Mouse (Mus musculus): Measurements from ENCODE around the gene Slc6a20a. TPM values are rescaled to one million over a fixed set of nuclear protein-coding genes. Genes with fewer than 3 reads are reported as not detected.

Gene Slc6a20a
- total RNA-seq, 1 experiment: 0.22 TPM

GRCm38 (mm10) chr9:123620311-123621098 lies 58.2 kb downstream of the Slc6a20a start:
- Histone ChIP-seq H3K27ac (ENCODE audit: insufficient read depth, low read depth, low read length, poor library complexity, severe bottlenecking) (no peak overlapping the region), H3K9me3 (ENCODE audit: control insufficient read depth, insufficient read depth, low read depth, low read length) (no peaks in the 10 kb centered on the region), H3K4me1 (ENCODE audit: control insufficient read depth in 2 of 2, insufficient read depth in 2 of 2, low read length in 2 of 2, poor library complexity in 1 of 2) (no peaks in the 10 kb centered on the region), H3K36me3 (ENCODE audit: control insufficient read depth, insufficient read depth, low read length, poor library complexity, severe bottlenecking) (no peaks in the 10 kb centered on the region), H3K4me3 (ENCODE audit: insufficient read depth in 1 of 2, low read depth in 1 of 2, low read length in 2 of 2, poor library complexity in 1 of 2, severe bottlenecking in 1 of 2) (no peak overlapping the region), H3K9ac (ENCODE audit: insufficient read depth, low read depth, low read length, poor library complexity, severe bottlenecking) (no peak overlapping the region)
- in situ Hi-C loops (cut with MboI; ENCODE audit: low sequenced_read_pairs in 2 of 2, unreplicated experiment in 2 of 2): no loop called here
- DNase-seq (ENCODE audit: low read depth, low spot score): no peak
- no peak for TF ChIP-seq MAFK (IDR thresholded peaks at IDR 0.05; ENCODE audit: insufficient read depth, low read depth, low read length)
- no peak for TF ChIP-seq ZNF384 (IDR thresholded peaks at IDR 0.05; ENCODE audit: low read depth, low read length)
- TF ChIP-seq CHD2 (IDR thresholded peaks at IDR 0.05; ENCODE audit: low read depth, low read length): no peak
- TF ChIP-seq ZC3H11A (IDR thresholded peaks at IDR 0.05; ENCODE audit: borderline replicate concordance, low read depth, low read length): no peak
- TF ChIP-seq HCFC1 (IDR thresholded peaks at IDR 0.05; ENCODE audit: borderline replicate concordance, insufficient read depth, low read length): no peak

- in situ Hi-C loops (cut with MboI; ENCODE audit: low sequenced_read_pairs in 2 of 2, unreplicated experiment in 2 of 2): no loop called here
- no peak overlapping the region for H3K27ac ChIP-seq (ENCODE audit: insufficient read depth, low read depth, low read length, poor library complexity, severe bottlenecking)
- DNase-seq (ENCODE audit: low read depth, low spot score): no peak
- H3K9ac ChIP-seq (ENCODE audit: insufficient read depth, low read depth, low read length, poor library complexity, severe bottlenecking): no peak overlapping the region
- H3K36me3 ChIP-seq (ENCODE audit: control insufficient read depth, insufficient read depth, low read length, poor library complexity, severe bottlenecking): no peaks in the 10 kb centered on the region
- no peaks in the 10 kb centered on the region for H3K9me3 ChIP-seq (ENCODE audit: control insufficient read depth, insufficient read depth, low read depth, low read length)
- no peaks in the 10 kb centered on the region for H3K4me1 ChIP-seq (ENCODE audit: control insufficient read depth in 2 of 2, insufficient read depth in 2 of 2, low read length in 2 of 2, poor library complexity in 1 of 2)
- no peak overlapping the region for H3K4me3 ChIP-seq (ENCODE audit: insufficient read depth in 1 of 2, low read depth in 1 of 2, low read length in 2 of 2, poor library complexity in 1 of 2, severe bottlenecking in 1 of 2)
- no peak for TF ChIP-seq ZNF384 (IDR thresholded peaks at IDR 0.05; ENCODE audit: low read depth, low read length)
- TF ChIP-seq HCFC1 (IDR thresholded peaks at IDR 0.05; ENCODE audit: borderline replicate concordance, insufficient read depth, low read length): no peak
- no peak for TF ChIP-seq CHD2 (IDR thresholded peaks at IDR 0.05; ENCODE audit: low read depth, low read length)
- no peak for TF ChIP-seq MAFK (IDR thresholded peaks at IDR 0.05; ENCODE audit: insufficient read depth, low read depth, low read length)
- TF ChIP-seq ZC3H11A (IDR thresholded peaks at IDR 0.05; ENCODE audit: borderline replicate concordance, low read depth, low read length): no peak
These were observed 77.2 kb downstream of the Slc6a20a start for GRCm38 (mm10) chr9:123601529-123601928.

- no peaks in the 10 kb centered on the region for H3K36me3 ChIP-seq (ENCODE audit: control insufficient read depth, insufficient read depth, low read length, poor library complexity, severe bottlenecking)
- no peaks in the 10 kb centered on the region for H3K9me3 ChIP-seq (ENCODE audit: control insufficient read depth, insufficient read depth, low read depth, low read length)
- no peak overlapping the region for H3K4me3 ChIP-seq (ENCODE audit: insufficient read depth in 1 of 2, low read depth in 1 of 2, low read length in 2 of 2, poor library complexity in 1 of 2, severe bottlenecking in 1 of 2)
- H3K9ac ChIP-seq (ENCODE audit: insufficient read depth, low read depth, low read length, poor library complexity, severe bottlenecking): no peak overlapping the region
- no peaks in the 10 kb centered on the region for H3K4me1 ChIP-seq (ENCODE audit: control insufficient read depth in 2 of 2, insufficient read depth in 2 of 2, low read length in 2 of 2, poor library complexity in 1 of 2)
- no peak for DNase-seq (ENCODE audit: low read depth, low spot score)
- in situ Hi-C loops (cut with MboI; ENCODE audit: low sequenced_read_pairs in 2 of 2, unreplicated experiment in 2 of 2): no loop called here
- H3K27ac ChIP-seq (ENCODE audit: insufficient read depth, low read depth, low read length, poor library complexity, severe bottlenecking): no peak overlapping the region
- no peak for TF ChIP-seq MAFK (IDR thresholded peaks at IDR 0.05; ENCODE audit: insufficient read depth, low read depth, low read length)
These were observed 81.3 kb downstream of the Slc6a20a start for GRCm38 (mm10) chr9:123597376-123597775.

- no peak for DNase-seq (ENCODE audit: low read depth, low spot score)
These were observed 81.8 kb downstream of the Slc6a20a start for GRCm38 (mm10) chr9:123596910-123597309.

More at GRCm38 (mm10) chr9:123596910-123597309, 81.8 kb downstream of the Slc6a20a start:
- TF ChIP-seq CHD2 (IDR thresholded peaks at IDR 0.05; ENCODE audit: low read depth, low read length): no peak
- no peak for TF ChIP-seq ZC3H11A (IDR thresholded peaks at IDR 0.05; ENCODE audit: borderline replicate concordance, low read depth, low read length)
- no peak for TF ChIP-seq ZNF384 (IDR thresholded peaks at IDR 0.05; ENCODE audit: low read depth, low read length)
- no peak for TF ChIP-seq MAFK (IDR thresholded peaks at IDR 0.05; ENCODE audit: insufficient read depth, low read depth, low read length)
- TF ChIP-seq HCFC1 (IDR thresholded peaks at IDR 0.05; ENCODE audit: borderline replicate concordance, insufficient read depth, low read length): no peak
- Histone ChIP-seq H3K36me3 (ENCODE audit: control insufficient read depth, insufficient read depth, low read length, poor library complexity, severe bottlenecking) (no peaks in the 10 kb centered on the region), H3K4me3 (ENCODE audit: insufficient read depth in 1 of 2, low read depth in 1 of 2, low read length in 2 of 2, poor library complexity in 1 of 2, severe bottlenecking in 1 of 2) (no peak overlapping the region), H3K9ac (ENCODE audit: insufficient read depth, low read depth, low read length, poor library complexity, severe bottlenecking) (no peak overlapping the region), H3K4me1 (ENCODE audit: control insufficient read depth in 2 of 2, insufficient read depth in 2 of 2, low read length in 2 of 2, poor library complexity in 1 of 2) (no peaks in the 10 kb centered on the region), H3K27ac (ENCODE audit: insufficient read depth, low read depth, low read length, poor library complexity, severe bottlenecking) (no peak overlapping the region), H3K9me3 (ENCODE audit: control insufficient read depth, insufficient read depth, low read depth, low read length) (no peaks in the 10 kb centered on the region)
- in situ Hi-C loops (cut with MboI; ENCODE audit: low sequenced_read_pairs in 2 of 2, unreplicated experiment in 2 of 2): no loop called here

All from ES-E14 (cell line).